Mouse (Mus musculus): ENCODE measurements around the gene Enox1. TPM values are rescaled to one million over a fixed set of nuclear protein-coding genes. Genes with fewer than 3 reads are reported as not detected.

Enox1 gene
- polyA plus RNA-seq, 1 experiment from 2014 or later = 2.4 TPM

- no peak for ATAC-seq (ENCODE audit: low read depth)
- H3K27me3 ChIP-seq (ENCODE audit: control insufficient read depth, insufficient read depth, low read depth, low read length) = no peaks in the 10 kb centered on the region
- no peak overlapping the region for H3K9ac ChIP-seq (ENCODE audit: low read length)
- no peaks in the 10 kb centered on the region for H3K9me3 ChIP-seq (ENCODE audit: control insufficient read depth, low read length)
- no peaks in the 10 kb centered on the region for H3K36me3 ChIP-seq (ENCODE audit: control insufficient read depth, insufficient read depth, low read length)
- 92% methylated on average over 4 of the region's 4 CpGs for WGBS
- H3K27ac ChIP-seq (ENCODE audit: low read length) = no peak overlapping the region
- H3K4me1 ChIP-seq (replicated peaks; ENCODE audit: control insufficient read depth, insufficient read depth, low read length) = no peaks in the 10 kb centered on the region
- H3K4me3 ChIP-seq (ENCODE audit: low read length) = no peak overlapping the region
- no peak overlapping the region for H3K4me2 ChIP-seq (ENCODE audit: low read depth, low read length)
Measured at GRCm38 (mm10) chr14:77463919-77464318, 307.4 kb downstream of the Enox1 start.

- WGBS = 74% methylated on average over 4 of the region's 4 CpGs
- no peaks in the 10 kb centered on the region for H3K4me1 ChIP-seq (replicated peaks; ENCODE audit: control insufficient read depth, insufficient read depth, low read length)
- H3K27me3 ChIP-seq (ENCODE audit: control insufficient read depth, insufficient read depth, low read depth, low read length) = no peaks in the 10 kb centered on the region
- H3K4me2 ChIP-seq (ENCODE audit: low read depth, low read length) = no peak overlapping the region
- no peak overlapping the region for H3K4me3 ChIP-seq (ENCODE audit: low read length)
- no peak overlapping the region for H3K9ac ChIP-seq (ENCODE audit: low read length)
- H3K36me3 ChIP-seq (ENCODE audit: control insufficient read depth, insufficient read depth, low read length) = no peaks in the 10 kb centered on the region
- H3K9me3 ChIP-seq (ENCODE audit: control insufficient read depth, low read length) = no peaks in the 10 kb centered on the region
- ATAC-seq (ENCODE audit: low read depth) = no peak
- H3K27ac ChIP-seq (ENCODE audit: low read length) = no peak overlapping the region
Measured at GRCm38 (mm10) chr14:77464782-77465181, 308.2 kb downstream of the Enox1 start.

GRCm38 (mm10) chr14:77470577-77470976 is 314.0 kb downstream of the Enox1 start:
- no peak overlapping the region for H3K27ac ChIP-seq (ENCODE audit: low read length)
- no peaks in the 10 kb centered on the region for H3K9me3 ChIP-seq (ENCODE audit: control insufficient read depth, low read length)
- no peak overlapping the region for H3K4me2 ChIP-seq (ENCODE audit: low read depth, low read length)
- no peak overlapping the region for H3K9ac ChIP-seq (ENCODE audit: low read length)
- ATAC-seq (ENCODE audit: low read depth) = no peak
- H3K27me3 ChIP-seq (ENCODE audit: control insufficient read depth, insufficient read depth, low read depth, low read length) = no peaks in the 10 kb centered on the region
- H3K4me3 ChIP-seq (ENCODE audit: low read length) = no peak overlapping the region
- 78% methylated on average over 3 of the region's 3 CpGs for WGBS
- no peaks in the 10 kb centered on the region for H3K36me3 ChIP-seq (ENCODE audit: control insufficient read depth, insufficient read depth, low read length)
- H3K4me1 ChIP-seq (replicated peaks; ENCODE audit: control insufficient read depth, insufficient read depth, low read length) = no peaks in the 10 kb centered on the region

- H3K4me2 ChIP-seq (ENCODE audit: low read depth, low read length) = no peak overlapping the region
- H3K27me3 ChIP-seq (ENCODE audit: control insufficient read depth, insufficient read depth, low read depth, low read length) = no peaks in the 10 kb centered on the region
- no peak overlapping the region for H3K27ac ChIP-seq (ENCODE audit: low read length)
- no peak overlapping the region for H3K4me3 ChIP-seq (ENCODE audit: low read length)
- H3K9ac ChIP-seq (ENCODE audit: low read length) = no peak overlapping the region
- no peaks in the 10 kb centered on the region for H3K36me3 ChIP-seq (ENCODE audit: control insufficient read depth, insufficient read depth, low read length)
- ATAC-seq (ENCODE audit: low read depth) = no peak
- no peaks in the 10 kb centered on the region for H3K4me1 ChIP-seq (replicated peaks; ENCODE audit: control insufficient read depth, insufficient read depth, low read length)
- H3K9me3 ChIP-seq (ENCODE audit: control insufficient read depth, low read length) = no peaks in the 10 kb centered on the region
- WGBS = 68% methylated on average over 4 of the region's 4 CpGs
Measured at GRCm38 (mm10) chr14:77473501-77473900, 316.9 kb downstream of the Enox1 start.

GRCm38 (mm10) chr14:77474026-77474425 is 317.5 kb downstream of the Enox1 start:
- Histone ChIP-seq H3K36me3 (ENCODE audit: control insufficient read depth, insufficient read depth, low read length) (no peaks in the 10 kb centered on the region), H3K27me3 (ENCODE audit: control insufficient read depth, insufficient read depth, low read depth, low read length) (no peaks in the 10 kb centered on the region), H3K4me1 (replicated peaks; ENCODE audit: control insufficient read depth, insufficient read depth, low read length) (no peaks in the 10 kb centered on the region), H3K4me2 (ENCODE audit: low read depth, low read length) (no peak overlapping the region), H3K9me3 (ENCODE audit: control insufficient read depth, low read length) (no peaks in the 10 kb centered on the region), H3K4me3 (ENCODE audit: low read length) (no peak overlapping the region), H3K9ac (ENCODE audit: low read length) (no peak overlapping the region), H3K27ac (ENCODE audit: low read length) (no peak overlapping the region)
- ATAC-seq (ENCODE audit: low read depth) = no peak
- 21% methylated on average over 5 of the region's 5 CpGs for WGBS

- no peak overlapping the region for H3K9ac ChIP-seq (ENCODE audit: low read length)
- no peak overlapping the region for H3K4me3 ChIP-seq (ENCODE audit: low read length)
- no peaks in the 10 kb centered on the region for H3K36me3 ChIP-seq (ENCODE audit: control insufficient read depth, insufficient read depth, low read length)
- no peak overlapping the region for H3K27ac ChIP-seq (ENCODE audit: low read length)
- WGBS = 41% methylated on average over 11 of the region's 11 CpGs
- H3K4me2 ChIP-seq (ENCODE audit: low read depth, low read length) = no peak overlapping the region
- ATAC-seq (ENCODE audit: low read depth) = peak; percentile 74
- H3K9me3 ChIP-seq (ENCODE audit: control insufficient read depth, low read length) = no peaks in the 10 kb centered on the region
- H3K27me3 ChIP-seq (ENCODE audit: control insufficient read depth, insufficient read depth, low read depth, low read length) = no peaks in the 10 kb centered on the region
- H3K4me1 ChIP-seq (replicated peaks; ENCODE audit: control insufficient read depth, insufficient read depth, low read length) = no peaks in the 10 kb centered on the region
Measured at GRCm38 (mm10) chr14:77475134-77475820, 318.7 kb downstream of the Enox1 start.

- no peaks in the 10 kb centered on the region for H3K36me3 ChIP-seq (ENCODE audit: control insufficient read depth, insufficient read depth, low read length)
- no peak overlapping the region for H3K4me3 ChIP-seq (ENCODE audit: low read length)
- H3K9ac ChIP-seq (ENCODE audit: low read length) = no peak overlapping the region
- no peaks in the 10 kb centered on the region for H3K27me3 ChIP-seq (ENCODE audit: control insufficient read depth, insufficient read depth, low read depth, low read length)
- ATAC-seq (ENCODE audit: low read depth) = no peak
- 88% methylated on average over 4 of the region's 4 CpGs for WGBS
- no peak overlapping the region for H3K4me2 ChIP-seq (ENCODE audit: low read depth, low read length)
- H3K27ac ChIP-seq (ENCODE audit: low read length) = no peak overlapping the region
- no peaks in the 10 kb centered on the region for H3K9me3 ChIP-seq (ENCODE audit: control insufficient read depth, low read length)
- no peaks in the 10 kb centered on the region for H3K4me1 ChIP-seq (replicated peaks; ENCODE audit: control insufficient read depth, insufficient read depth, low read length)
Measured at GRCm38 (mm10) chr14:77477704-77478103, 321.1 kb downstream of the Enox1 start.

- Histone ChIP-seq H3K9me3 (ENCODE audit: control insufficient read depth, low read length) (no peaks in the 10 kb centered on the region), H3K4me1 (replicated peaks; ENCODE audit: control insufficient read depth, insufficient read depth, low read length) (no peaks in the 10 kb centered on the region), H3K36me3 (ENCODE audit: control insufficient read depth, insufficient read depth, low read length) (no peaks in the 10 kb centered on the region), H3K27ac (ENCODE audit: low read length) (no peak overlapping the region), H3K27me3 (ENCODE audit: control insufficient read depth, insufficient read depth, low read depth, low read length) (no peaks in the 10 kb centered on the region), H3K4me3 (ENCODE audit: low read length) (no peak overlapping the region), H3K4me2 (ENCODE audit: low read depth, low read length) (no peak overlapping the region), H3K9ac (ENCODE audit: low read length) (no peak overlapping the region)
- WGBS = 90% methylated on average over 7 of the region's 7 CpGs
- no peak for ATAC-seq (ENCODE audit: low read depth)
Measured at GRCm38 (mm10) chr14:77478210-77478609, 321.6 kb downstream of the Enox1 start.

- Histone ChIP-seq H3K36me3 (ENCODE audit: control insufficient read depth, insufficient read depth, low read length) (no peaks in the 10 kb centered on the region), H3K9ac (ENCODE audit: low read length) (no peak overlapping the region), H3K27ac (ENCODE audit: low read length) (no peak overlapping the region), H3K9me3 (ENCODE audit: control insufficient read depth, low read length) (no peaks in the 10 kb centered on the region), H3K4me3 (ENCODE audit: low read length) (no peak overlapping the region), H3K4me1 (replicated peaks; ENCODE audit: control insufficient read depth, insufficient read depth, low read length) (no peaks in the 10 kb centered on the region), H3K27me3 (ENCODE audit: control insufficient read depth, insufficient read depth, low read depth, low read length) (no peaks in the 10 kb centered on the region), H3K4me2 (ENCODE audit: low read depth, low read length) (no peak overlapping the region)
- WGBS = 88% methylated on average over 8 of the region's 8 CpGs
- ATAC-seq (ENCODE audit: low read depth) = no peak
Measured at GRCm38 (mm10) chr14:77478692-77479091, 322.1 kb downstream of the Enox1 start.

- ATAC-seq (ENCODE audit: low read depth) = peak; percentile 28; the same call in 1 of the 2 replicates
Measured at GRCm38 (mm10) chr14:77483076-77483475, 326.5 kb downstream of the Enox1 start.

More at GRCm38 (mm10) chr14:77483076-77483475, 326.5 kb downstream of the Enox1 start:
- H3K4me1 ChIP-seq (replicated peaks; ENCODE audit: control insufficient read depth, insufficient read depth, low read length) = no peaks in the 10 kb centered on the region; the same call in 1 of the 2 replicates
- H3K27me3 ChIP-seq (ENCODE audit: control insufficient read depth, insufficient read depth, low read depth, low read length) = no peaks in the 10 kb centered on the region
- 31% methylated on average over 13 of the region's 15 CpGs for WGBS
- no peak overlapping the region for H3K4me2 ChIP-seq (ENCODE audit: low read depth, low read length)
- H3K4me3 ChIP-seq (ENCODE audit: low read length) = no peak overlapping the region
- no peaks in the 10 kb centered on the region for H3K36me3 ChIP-seq (ENCODE audit: control insufficient read depth, insufficient read depth, low read length)
- no peaks in the 10 kb centered on the region for H3K9me3 ChIP-seq (ENCODE audit: control insufficient read depth, low read length)
- no peak overlapping the region for H3K9ac ChIP-seq (ENCODE audit: low read length)
- H3K27ac ChIP-seq (ENCODE audit: low read length) = no peak overlapping the region
